Mouse (Mus musculus) limb, embryonic 13.5 days (tissue): Measurements from ENCODE around the gene Otor. TPM values are rescaled to one million over a fixed set of nuclear protein-coding genes. Genes with fewer than 3 reads are reported as not detected.

ENCODE experiments used
- ATAC-seq: fragments of 200-750 bp; cut with Nextera tagmentation; 2 replicates; pipeline ENCODE4 v1.8.0; 2017; ENCODE audit warnings: low read depth, moderate number of reproducible peaks, moderate TSS enrichment; ENCODE audit not compliant: low FRiP score
- H3K27ac ChIP-seq: fragments of 300-500 bp; sonication (generic); 2 replicates; pipeline ENCODE4 v1.5.1; 2015; ENCODE audit warnings: inconsistent platforms, mild to moderate bottlenecking, moderate library complexity
- H3K27me3 ChIP-seq: fragments of 300-500 bp; sonication (generic); 2 replicates; pipeline ENCODE4 v1.6.1; 2015; ENCODE audit warnings: mild to moderate bottlenecking, inconsistent platforms
- H3K36me3 ChIP-seq: fragments of 300-500 bp; sonication (generic); 2 replicates; pipeline ENCODE4 v1.6.1; 2015; ENCODE audit warnings: inconsistent platforms, mild to moderate bottlenecking, moderate library complexity
- H3K4me1 ChIP-seq: fragments of 300-500 bp; sonication (generic); 2 replicates; pipeline ENCODE4 v1.6.1; 2015; ENCODE audit warnings: inconsistent platforms
- H3K4me2 ChIP-seq: fragments of 300-500 bp; sonication (generic); replicated peaks from 2 replicates; pipeline ENCODE4 v1.6.1; 2015; ENCODE audit warnings: inconsistent platforms, mild to moderate bottlenecking, moderate library complexity
- H3K4me3 ChIP-seq: fragments of 300-500 bp; sonication (generic); 2 replicates; pipeline ENCODE4 v1.5.1; 2015; ENCODE audit warnings: moderate library complexity, mild to moderate bottlenecking, inconsistent platforms
- H3K9ac ChIP-seq: fragments of 300-500 bp; sonication (generic); 2 replicates; pipeline ENCODE4 v1.6.1; 2015; ENCODE audit warnings: mild to moderate bottlenecking, inconsistent platforms
- H3K9me3 ChIP-seq: fragments of 300-500 bp; sonication (generic); 2 replicates; pipeline ENCODE4 v1.6.1; 2016; ENCODE audit warnings: inconsistent platforms
- WGBS: fragments of 180-500 bp; shearing (Covaris S2); methylation state at CpG from one replicate; pipeline ENCODE4 v1.1.7; 2015; 5-methylcytosine and 5-hydroxymethylcytosine counted together
- polyA plus RNA-seq: library from polyadenylated mRNA; unstranded; fragments of >200 nt; fragmentation: Nextera tagmentation; extraction: Ambion mirVana; gene quantifications from 2 replicates; pipeline ENCODE4 v1.2.1, GENCODE M21; 2015

The Otor gene
- polyA plus RNA-seq, 1 experiment from 2014 or later: 15.4 TPM

GRCm38 (mm10) chr2:143081693-143082092 is 3.4 kb downstream of the Otor start:
- 65% methylated on average over 3 of the region's 3 CpGs for WGBS
- Histone ChIP-seq H3K9me3 (no peaks in the 10 kb centered on the region), H3K9ac (no peak overlapping the region), H3K4me2 (no peak overlapping the region), H3K4me3 (no peak overlapping the region), H3K27ac (no peak overlapping the region; the same call in 1 of the 2 replicates), H3K36me3 (no peaks in the 10 kb centered on the region), H3K4me1 (peaks cover 20% of the 10 kb centered on the region), H3K27me3 (no peaks in the 10 kb centered on the region)
- ATAC-seq: no peak

GRCm38 (mm10) chr2:143084852-143085397 is 6.7 kb downstream of the Otor start:
- WGBS: 33% methylated on average over 2 of the region's 2 CpGs
- Histone ChIP-seq H3K9me3 (no peaks in the 10 kb centered on the region), H3K36me3 (no peaks in the 10 kb centered on the region), H3K9ac (no peak overlapping the region), H3K4me2 (no peak overlapping the region), H3K27me3 (no peaks in the 10 kb centered on the region), H3K27ac (no peak overlapping the region), H3K4me3 (no peak overlapping the region), H3K4me1 (peaks cover 1% of the 10 kb centered on the region; the same call in 1 of the 2 replicates)
- no peak for ATAC-seq

GRCm38 (mm10) chr2:143089866-143090265 is 11.6 kb downstream of the Otor start:
- WGBS: 83% methylated on average over 8 of the region's 8 CpGs
- peaks cover 5% of the 10 kb centered on the region; the same call in 1 of the 2 replicates for H3K27me3 ChIP-seq
- no peak overlapping the region for H3K4me2 ChIP-seq
- H3K4me1 ChIP-seq: no peaks in the 10 kb centered on the region
- no peak overlapping the region for H3K9ac ChIP-seq
- no peak overlapping the region for H3K4me3 ChIP-seq
- no peaks in the 10 kb centered on the region for H3K9me3 ChIP-seq
- H3K27ac ChIP-seq: no peak overlapping the region
- no peaks in the 10 kb centered on the region for H3K36me3 ChIP-seq
- ATAC-seq: no peak

GRCm38 (mm10) chr2:143093726-143094125 is 15.5 kb downstream of the Otor start:
- H3K4me2 ChIP-seq: 0 out of 2 replicates have a peak overlapping the region, but pooled peaks have one; percentile 4
- H3K9me3 ChIP-seq: no peaks in the 10 kb centered on the region
- no peak overlapping the region for H3K9ac ChIP-seq
- H3K4me1 ChIP-seq: no peaks in the 10 kb centered on the region
- H3K27me3 ChIP-seq: peaks cover 5% of the 10 kb centered on the region; the same call in 1 of the 2 replicates
- ATAC-seq: peak; percentile 93
- H3K27ac ChIP-seq: no peak overlapping the region
- H3K4me3 ChIP-seq: no peak overlapping the region
- WGBS: 21% methylated on average over 6 of the region's 6 CpGs
- no peaks in the 10 kb centered on the region for H3K36me3 ChIP-seq

GRCm38 (mm10) chr2:143094761-143095160 is 16.5 kb downstream of the Otor start:
- no peak for ATAC-seq
- Histone ChIP-seq H3K9ac (no peak overlapping the region), H3K4me1 (peaks cover 6% of the 10 kb centered on the region; the same call in 1 of the 2 replicates), H3K4me2 (no peak overlapping the region), H3K9me3 (no peaks in the 10 kb centered on the region), H3K4me3 (no peak overlapping the region), H3K27ac (no peak overlapping the region), H3K36me3 (no peaks in the 10 kb centered on the region), H3K27me3 (peaks cover 5% of the 10 kb centered on the region; the same call in 1 of the 2 replicates)
- WGBS: 59% methylated on average over 6 of the region's 6 CpGs

GRCm38 (mm10) chr2:143097170-143097569 is 18.9 kb downstream of the Otor start:
- Histone ChIP-seq H3K4me1 (peaks cover 18% of the 10 kb centered on the region; the same call in 1 of the 2 replicates), H3K9ac (no peak overlapping the region), H3K4me2 (no peak overlapping the region), H3K27me3 (peaks cover 5% of the 10 kb centered on the region; the same call in 1 of the 2 replicates), H3K4me3 (no peak overlapping the region), H3K9me3 (no peaks in the 10 kb centered on the region), H3K36me3 (no peaks in the 10 kb centered on the region), H3K27ac (no peak overlapping the region)
- ATAC-seq: no peak
- WGBS: 73% methylated on average over 1 of the region's 1 CpGs

- WGBS: 84% methylated on average over 1 of the region's 1 CpGs
- no peak for ATAC-seq
Measured at GRCm38 (mm10) chr2:143113859-143114258, 35.6 kb downstream of the Otor start.

GRCm38 (mm10) chr2:143114716-143115115 is 36.4 kb downstream of the Otor start:
- Histone ChIP-seq H3K36me3 (no peaks in the 10 kb centered on the region), H3K9ac (no peak overlapping the region), H3K27ac (no peak overlapping the region), H3K4me3 (no peak overlapping the region), H3K9me3 (no peaks in the 10 kb centered on the region), H3K27me3 (no peaks in the 10 kb centered on the region), H3K4me2 (no peak overlapping the region), H3K4me1 (no peaks in the 10 kb centered on the region)
- 73% methylated on average over 4 of the region's 4 CpGs for WGBS
- ATAC-seq: no peak

More at GRCm38 (mm10) chr2:143113859-143114258, 35.6 kb downstream of the Otor start:
- Histone ChIP-seq H3K9me3 (no peaks in the 10 kb centered on the region), H3K4me1 (no peaks in the 10 kb centered on the region), H3K4me3 (no peak overlapping the region), H3K27ac (no peak overlapping the region), H3K36me3 (no peaks in the 10 kb centered on the region), H3K27me3 (no peaks in the 10 kb centered on the region), H3K9ac (no peak overlapping the region), H3K4me2 (no peak overlapping the region)

- no peaks in the 10 kb centered on the region for H3K9me3 ChIP-seq
Measured at GRCm38 (mm10) chr2:143117453-143117852, 39.2 kb downstream of the Otor start.

GRCm38 (mm10) chr2:143118221-143118620 is 39.9 kb downstream of the Otor start:
- H3K9me3 ChIP-seq: no peaks in the 10 kb centered on the region
- H3K4me2 ChIP-seq: no peak overlapping the region
- ATAC-seq: no peak
- H3K27me3 ChIP-seq: no peaks in the 10 kb centered on the region
- no peak overlapping the region for H3K9ac ChIP-seq
- H3K36me3 ChIP-seq: no peaks in the 10 kb centered on the region
- no peaks in the 10 kb centered on the region for H3K4me1 ChIP-seq
- 80% methylated on average over 7 of the region's 7 CpGs for WGBS
- H3K4me3 ChIP-seq: no peak overlapping the region
- H3K27ac ChIP-seq: no peak overlapping the region

More at GRCm38 (mm10) chr2:143117453-143117852, 39.2 kb downstream of the Otor start:
- Histone ChIP-seq H3K4me3 (no peak overlapping the region), H3K9ac (no peak overlapping the region), H3K27me3 (no peaks in the 10 kb centered on the region), H3K36me3 (no peaks in the 10 kb centered on the region), H3K4me1 (no peaks in the 10 kb centered on the region), H3K27ac (no peak overlapping the region), H3K4me2 (no peak overlapping the region)
- 71% methylated on average over 3 of the region's 3 CpGs for WGBS
- ATAC-seq: no peak

GRCm38 (mm10) chr2:143131098-143131646 is 52.9 kb downstream of the Otor start:
- no peak overlapping the region for H3K9ac ChIP-seq
- H3K27me3 ChIP-seq: no peaks in the 10 kb centered on the region
- no peak overlapping the region for H3K4me2 ChIP-seq
- no peaks in the 10 kb centered on the region for H3K9me3 ChIP-seq
- no peak overlapping the region for H3K4me3 ChIP-seq
- no peak overlapping the region for H3K27ac ChIP-seq
- H3K36me3 ChIP-seq: no peaks in the 10 kb centered on the region
- WGBS: 62% methylated on average over 5 of the region's 5 CpGs
- no peak for ATAC-seq
- H3K4me1 ChIP-seq: peaks cover 4% of the 10 kb centered on the region
